Mouse (Mus musculus) ES-Bruce4 (cell line): ENCODE measurements around the gene Cbfb.

Source experiments
- CTCF ChIP-seq: IDR thresholded peaks from one replicate; pipeline ENCODE4 v1.8.1; 2011; ENCODE audit warnings: low read depth, low read length
- EP300 ChIP-seq: IDR thresholded peaks from 2 replicates; pipeline ENCODE4 v1.6.1; 2011; ENCODE audit warnings: low read depth, low read length; ENCODE audit not compliant: insufficient read depth
- POLR2A ChIP-seq: IDR thresholded peaks from one replicate; pipeline ENCODE4 v1.8.1; 2011; ENCODE audit warnings: low read length; ENCODE audit not compliant: insufficient read depth

GRCm38 (mm10) chr8:105158084-105158483 lies 12.4 kb upstream of the Cbfb start:
- no peak for TF ChIP-seq POLR2A
- TF ChIP-seq CTCF = no peak
- TF ChIP-seq EP300 = no peak
